Mouse (Mus musculus) adrenal gland, postnatal 25 days (tissue): Measurements from ENCODE around the gene St6galnac4. TPM values are rescaled to one million over a fixed set of nuclear protein-coding genes. Genes with fewer than 3 reads are reported as not detected.

Experiments used
- total RNA-seq: library from RNA; stranded (reverse); gene quantifications from 2 replicates; pipeline ENCODE4 v1.2.3, GENCODE M21; 2021

Gene St6galnac4
- total RNA-seq, 1 experiment from 2014 or later, result 8.8 TPM

Other genes with a start within 250 kb of the St6galnac4 start
- gene Ciz1, start 234.8 kb upstream of the St6galnac4 start, total RNA-seq, result 85.5 and 107 TPM in 2 replicates
- gene Dnm1, start 233.8 kb upstream of the St6galnac4 start, total RNA-seq, result 13.1 and 20.4 TPM in 2 replicates
- gene 1110008P14Rik, start 205.2 kb upstream of the St6galnac4 start, total RNA-seq, result 173 and 191 TPM in 2 replicates
- gene Lcn2, start 198.8 kb upstream of the St6galnac4 start, total RNA-seq, result 1.0 and 1.5 TPM in 2 replicates
- gene Ptges2, start 191.2 kb upstream of the St6galnac4 start, total RNA-seq, result 49.8 and 51.8 TPM in 2 replicates
- gene Naif1, start 136.6 kb upstream of the St6galnac4 start, total RNA-seq, result 5.5 and 5.6 TPM in 2 replicates
- gene Slc25a25, start 135.7 kb upstream of the St6galnac4 start, total RNA-seq, result 16.4 and 28.0 TPM in 2 replicates
- gene Fam102a, start 51.8 kb upstream of the St6galnac4 start, total RNA-seq, result 32.3 and 35.5 TPM in 2 replicates
- 63.7 and 66.8 TPM in 2 replicates for gene Dpm2, start 16.2 kb upstream of the St6galnac4 start, total RNA-seq
- not detected in 2 replicates for gene Pip5kl1, start 12.3 kb upstream of the St6galnac4 start, total RNA-seq
- gene 9430097D07Rik, start 11.4 kb upstream of the St6galnac4 start, total RNA-seq, result not detected in 2 replicates
- gene St6galnac6, start 12.6 kb downstream of the St6galnac4 start, total RNA-seq, result 48.4 and 56.0 TPM in 2 replicates
- 43.4 and 61.9 TPM in 2 replicates for gene Ak1, start 34.7 kb downstream of the St6galnac4 start, total RNA-seq
- 105 and 106 TPM in 2 replicates for gene Eng, start 59.5 kb downstream of the St6galnac4 start, total RNA-seq
- 12.5 and 15.4 TPM in 2 replicates for gene Fpgs, start 117.0 kb downstream of the St6galnac4 start, total RNA-seq
- gene Cdk9, start 126.0 kb downstream of the St6galnac4 start, total RNA-seq, result 83.6 and 96.8 TPM in 2 replicates
- 14.3 and 23.7 TPM in 2 replicates for gene Sh2d3c, start 134.0 kb downstream of the St6galnac4 start, total RNA-seq
- not detected in 2 replicates for gene 6330409D20Rik, start 153.9 kb downstream of the St6galnac4 start, total RNA-seq
- 24.7 and 30.8 TPM in 2 replicates for gene Tor2a, start 170.1 kb downstream of the St6galnac4 start, total RNA-seq
- gene Ttc16, start 188.5 kb downstream of the St6galnac4 start, total RNA-seq, result 0.15 and 0.24 TPM in 2 replicates
- gene Ptrh1, start 188.7 kb downstream of the St6galnac4 start, total RNA-seq, result 5.7 and 5.9 TPM in 2 replicates
- not detected in 2 replicates for gene Cfap157, start 197.3 kb downstream of the St6galnac4 start, total RNA-seq